Mouse (Mus musculus) ES-Bruce4 (cell line): ENCODE measurements around the gene Vsig10. TPM values are rescaled to one million over a fixed set of nuclear protein-coding genes. Genes with fewer than 3 reads are reported as not detected.
"Not testable (repeated sequence)": the region's sequence is repeated elsewhere in the genome, so short reads cannot be mapped to it uniquely, and the experiment has no call there.

Experiments
- H3K27ac ChIP-seq: 2 replicates; pipeline ENCODE4 v1.5.1; 2012; ENCODE audit warnings: low read length, inconsistent platforms; ENCODE audit not compliant: insufficient read depth
- H3K27me3 ChIP-seq: 2 replicates; pipeline ENCODE4 v1.6.1; 2012; ENCODE audit warnings: mild to moderate bottlenecking, low read length, inconsistent platforms; ENCODE audit not compliant: control insufficient read depth, poor library complexity, insufficient read depth, severe bottlenecking
- H3K36me3 ChIP-seq: 2 replicates; pipeline ENCODE4 v1.6.1; 2012; ENCODE audit warnings: inconsistent platforms, mild to moderate bottlenecking, low read length, moderate library complexity; ENCODE audit not compliant: control insufficient read depth, poor library complexity, insufficient read depth, severe bottlenecking
- H3K4me1 ChIP-seq: one replicate; pipeline ENCODE4 v1.8.1; 2011; ENCODE audit warnings: low read length; ENCODE audit not compliant: control insufficient read depth, insufficient read depth
- H3K4me3 ChIP-seq: 2 replicates; pipeline ENCODE4 v1.5.1; 2011; ENCODE audit warnings: low read depth, mild to moderate bottlenecking, low read length
- H3K9ac ChIP-seq: 2 replicates; pipeline ENCODE4 v1.6.1; 2012; ENCODE audit warnings: low read depth, mild to moderate bottlenecking, inconsistent platforms; ENCODE audit not compliant: poor library complexity, severe bottlenecking
- H3K9me3 ChIP-seq: replicated peaks from 2 replicates; pipeline ENCODE4 v1.6.1; 2012; ENCODE audit warnings: mild to moderate bottlenecking, low read length, inconsistent platforms; ENCODE audit not compliant: control insufficient read depth, poor library complexity, insufficient read depth, severe bottlenecking
- CTCF ChIP-seq: IDR thresholded peaks from one replicate; pipeline ENCODE4 v1.8.1; 2011; ENCODE audit warnings: low read depth, low read length
- EP300 ChIP-seq: IDR thresholded peaks from 2 replicates; pipeline ENCODE4 v1.6.1; 2011; ENCODE audit warnings: low read depth, low read length; ENCODE audit not compliant: insufficient read depth
- POLR2A ChIP-seq: IDR thresholded peaks from one replicate; pipeline ENCODE4 v1.8.1; 2011; ENCODE audit warnings: low read length; ENCODE audit not compliant: insufficient read depth
- polyA plus RNA-seq: library from polyadenylated mRNA; stranded (reverse); fragments of >200 nt; gene quantifications from 2 replicates; pipeline ENCODE4 v1.2.4, GENCODE M21; 2011; ENCODE audit warnings: low read depth; ENCODE audit not compliant: missing spikeins, insufficient read depth, insufficient read length

Gene Vsig10
- polyA plus RNA-seq, 1 experiment: 15.7 TPM

GRCm38 (mm10) chr5:117374372-117375049 is 55.6 kb downstream of the Vsig10 start:
- Histone ChIP-seq H3K27me3 (no peaks in the 10 kb centered on the region), H3K9ac (no peak overlapping the region), H3K27ac (no peak overlapping the region), H3K36me3 (peaks cover 56% of the 10 kb centered on the region), H3K4me1 (no peaks in the 10 kb centered on the region), H3K4me3 (no peak overlapping the region), H3K9me3 (no peaks in the 10 kb centered on the region)
- TF ChIP-seq EP300 (no peak), POLR2A (no peak), CTCF (no peak)

DNA sequence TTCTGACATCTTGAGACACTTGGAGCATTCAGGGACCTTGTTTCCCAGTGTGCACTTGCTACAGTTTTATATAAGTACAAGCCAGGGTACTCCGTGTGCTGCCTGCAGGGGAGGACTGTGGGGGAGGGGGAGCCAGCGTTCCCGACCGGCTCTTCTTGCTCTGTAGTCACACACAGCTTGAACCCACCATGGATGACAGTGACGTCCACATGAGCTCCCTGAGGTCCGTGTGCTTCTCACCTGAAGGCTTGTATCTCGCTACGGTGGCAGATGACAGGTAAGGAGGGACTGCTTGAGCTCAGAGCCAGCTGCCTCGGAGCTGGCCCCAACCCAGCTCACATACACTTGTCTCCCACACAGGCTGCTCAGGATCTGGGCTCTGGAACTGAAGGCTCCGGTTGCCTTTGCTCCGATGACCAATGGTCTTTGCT is 57.5 kb downstream of the Vsig10 start:
- H3K36me3 ChIP-seq: peaks cover 66% of the 10 kb centered on the region

GRCm38 (mm10) chr5:117377731-117378130 is 58.8 kb downstream of the Vsig10 start:
- not testable (repeated sequence) for H3K4me3 ChIP-seq, H3K27ac ChIP-seq, H3K27me3 ChIP-seq, H3K9me3 ChIP-seq, H3K9ac ChIP-seq, H3K4me1 ChIP-seq
- H3K36me3 ChIP-seq: peaks cover 66% of the 10 kb centered on the region

More for the DNA sequence above, 57.5 kb downstream of the Vsig10 start:
- no peak overlapping the region for H3K9ac ChIP-seq
- no peak overlapping the region for H3K4me3 ChIP-seq
- no peaks in the 10 kb centered on the region for H3K9me3 ChIP-seq
- H3K4me1 ChIP-seq: no peaks in the 10 kb centered on the region
- no peak overlapping the region for H3K27ac ChIP-seq
- H3K27me3 ChIP-seq: no peaks in the 10 kb centered on the region
- TF ChIP-seq POLR2A (no peak), EP300 (no peak), CTCF (no peak)

GRCm38 (mm10) chr5:117380199-117380598 is 61.3 kb downstream of the Vsig10 start:
- no peak overlapping the region for H3K4me3 ChIP-seq
- no peaks in the 10 kb centered on the region for H3K4me1 ChIP-seq
- no peak overlapping the region for H3K27ac ChIP-seq
- no peaks in the 10 kb centered on the region for H3K27me3 ChIP-seq
- H3K36me3 ChIP-seq: peaks cover 82% of the 10 kb centered on the region
- no peaks in the 10 kb centered on the region for H3K9me3 ChIP-seq
- H3K9ac ChIP-seq: no peak overlapping the region
- TF ChIP-seq POLR2A: no peak
- no peak for TF ChIP-seq CTCF
- no peak for TF ChIP-seq EP300

GRCm38 (mm10) chr5:117381785-117382184 is 62.9 kb downstream of the Vsig10 start:
- no peaks in the 10 kb centered on the region for H3K4me1 ChIP-seq
- TF ChIP-seq EP300: no peak
- TF ChIP-seq CTCF: no peak
- TF ChIP-seq POLR2A: no peak
- no peak overlapping the region for H3K27ac ChIP-seq
- no peaks in the 10 kb centered on the region for H3K9me3 ChIP-seq
- peaks cover 83% of the 10 kb centered on the region for H3K36me3 ChIP-seq
- no peaks in the 10 kb centered on the region for H3K27me3 ChIP-seq
- H3K4me3 ChIP-seq: no peak overlapping the region
- no peak overlapping the region for H3K9ac ChIP-seq

DNA sequence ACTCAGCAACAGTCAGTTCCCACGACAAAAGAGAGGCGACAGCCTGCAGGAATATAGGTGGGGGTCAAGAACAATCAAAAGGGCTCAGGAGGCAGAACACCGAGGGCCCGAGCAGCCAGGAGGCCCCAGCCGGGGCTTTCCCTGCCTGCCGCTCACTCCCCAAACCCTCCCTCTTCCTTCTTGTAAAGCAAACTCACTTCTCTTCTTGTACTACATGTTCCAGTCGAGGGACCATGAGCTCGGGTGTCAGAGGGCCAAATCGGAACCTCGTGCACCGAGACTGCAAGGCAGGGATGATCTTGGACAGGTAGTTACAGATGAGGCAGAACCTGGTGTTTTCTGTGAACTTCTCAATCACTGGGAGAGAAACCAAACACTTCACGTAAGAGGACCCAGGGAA is 64.3 kb downstream of the Vsig10 start:
- no peaks in the 10 kb centered on the region for H3K27me3 ChIP-seq
- peaks cover 85% of the 10 kb centered on the region for H3K36me3 ChIP-seq
- no peak overlapping the region for H3K9ac ChIP-seq
- TF ChIP-seq POLR2A (no peak), EP300 (no peak), CTCF (no peak)
- no peaks in the 10 kb centered on the region for H3K4me1 ChIP-seq
- H3K27ac ChIP-seq: no peak overlapping the region
- H3K9me3 ChIP-seq: no peaks in the 10 kb centered on the region
- no peak overlapping the region for H3K4me3 ChIP-seq
